ENCODE assay signal across 9 mouse cellular contexts in genomic region chr6:146402905-146403642, GRCm38 (mm10).
A peak's percentile ranks its signal among the peaks of the same experiment; 100 is the strongest.
DNase-seq lines count a peak whose midpoint lies in the region; ATAC-seq lines count a peak whose summit lies in the region.
"Had no signal": no experiment of that assay in that cellular context is flagged by ENCODE, and none has a peak within 500 bp of the region (broad histone marks: within the 10 kb centered on the region; RNA-seq: fewer than 3 reads in every experiment).

No protein-coding gene starts in this region.

- WGBS in embryonic facial prominence, embryonic 12.5 days, result 44% methylated on average over 6 of the region's 6 CpGs

- 0 out of 2 replicates have a peak, but pooled peaks cover 6% of the 10 kb centered on the region for H3K27me3 ChIP-seq in embryonic facial prominence, embryonic 12.5 days

- intact Hi-C loops in heart, postnatal 36 days (cut with DNase I), result no loop called here

- H3K27ac ChIP-seq in embryonic facial prominence, embryonic 12.5 days, result no peak overlapping the region
- H3K27ac ChIP-seq: hindbrain, embryonic 14.5 days had no signal

- ATAC-seq in embryonic facial prominence, embryonic 12.5 days (ENCODE audit: insufficient number of reproducible peaks, insufficient read depth, low FRiP score, low TSS enrichment), result peak; percentile 24; the same call in 1 of the 2 replicates
- ATAC-seq in megakaryocyte progenitor cell, adult 5-6 weeks (replicated peaks; ENCODE audit: poor library complexity), result peak; percentile 32; the same call in 1 of the 2 replicates
- ATAC-seq in monocyte, adult 5-6 weeks (replicated peaks; ENCODE audit: insufficient number of reproducible peaks, low FRiP score, low TSS enrichment, poor library complexity, severe bottlenecking), result no peak

- no peak overlapping the region for H3K9ac ChIP-seq in embryonic facial prominence, embryonic 12.5 days
- H3K9ac ChIP-seq: hindbrain, embryonic 14.5 days had no signal

- no peak overlapping the region for H3K4me3 ChIP-seq in embryonic facial prominence, embryonic 12.5 days

- H3K9me3 ChIP-seq in embryonic facial prominence, embryonic 12.5 days, result no peaks in the 10 kb centered on the region

- DNase-seq in kidney, postnatal 10 days, result peak; percentile 39
- no peak for DNase-seq in kidney, adult 8-10 months
- DNase-seq in frontal cortex, postnatal 36 days (ENCODE audit: low spot score in 2 of 2), result peak; percentile 42 to 51
- no peak for DNase-seq in urinary bladder, adult 2 months (ENCODE audit: low spot score)
- DNase-seq in heart, postnatal 36 days, result no peak

- no peaks in the 10 kb centered on the region for H3K36me3 ChIP-seq in embryonic facial prominence, embryonic 12.5 days

- no peak overlapping the region for H3K4me2 ChIP-seq in embryonic facial prominence, embryonic 12.5 days (replicated peaks)
- H3K4me2 ChIP-seq: hindbrain, embryonic 14.5 days had no signal

- peaks cover 12% of the 10 kb centered on the region for H3K4me1 ChIP-seq in embryonic facial prominence, embryonic 12.5 days

Comparison
In these comparisons a context has a peak if more than half of its experiments do, and no peak if none do; other contexts are left out.
1. DNase-seq: peak in kidney, postnatal 10 days (single experiment) and frontal cortex, postnatal 36 days (2 of 2); none in kidney, adult 8-10 months (0 of 2), urinary bladder, adult 2 months (single experiment) and heart, postnatal 36 days (0 of 2).